Mouse (Mus musculus): Measurements from ENCODE around the gene Mroh8. TPM values are rescaled to one million over a fixed set of nuclear protein-coding genes. Genes with fewer than 3 reads are reported as not detected.
"Not testable (repeated sequence)": the region's sequence is repeated elsewhere in the genome, so short reads cannot be mapped to it uniquely, and the experiment has no call there.

Gene Mroh8
- polyA plus RNA-seq, 1 experiment, result not detected

DNA sequence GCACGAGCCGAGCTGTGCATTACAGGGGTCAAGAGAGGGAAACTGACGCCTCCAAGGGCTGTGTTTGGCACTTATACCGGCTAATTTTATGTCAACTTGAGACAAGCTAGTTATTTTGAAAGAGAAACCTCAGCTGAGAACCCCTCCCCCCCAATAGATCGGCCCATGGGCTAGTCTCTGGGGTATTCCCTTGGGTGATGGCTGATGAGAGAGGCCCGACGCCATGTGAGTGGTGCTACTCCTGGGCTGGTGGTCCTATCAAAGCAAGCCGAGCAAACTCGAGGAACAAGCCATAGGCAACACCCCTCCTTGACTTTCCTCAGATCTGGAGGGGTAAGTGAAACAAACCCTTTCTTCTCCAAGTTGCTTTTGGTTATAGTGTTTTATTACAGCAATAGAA is 16.8 kb downstream of the Mroh8 start:
- TF ChIP-seq TAL1 (IDR thresholded peaks at IDR 0.05; ENCODE audit: low read length) (no peak), GATA1 (IDR thresholded peaks at IDR 0.05; ENCODE audit: low read length) (no peak)

GRCm38 (mm10) chr2:157261930-157262329 is 17.4 kb downstream of the Mroh8 start:
- no peak overlapping the region for H3K4me3 ChIP-seq (replicated peaks)
- no peak for TF ChIP-seq GATA1 (IDR thresholded peaks at IDR 0.05; ENCODE audit: low read length)
- TF ChIP-seq TAL1 (IDR thresholded peaks at IDR 0.05; ENCODE audit: low read length), result no peak
- H3K36me3 ChIP-seq (ENCODE audit: control insufficient read depth), result no peaks in the 10 kb centered on the region
- peaks cover 2% of the 10 kb centered on the region; the same call in 1 of the 2 replicates for H3K27me3 ChIP-seq (ENCODE audit: control insufficient read depth)
- peaks cover 6% of the 10 kb centered on the region for H3K4me1 ChIP-seq (ENCODE audit: control insufficient read depth)
- no peaks in the 10 kb centered on the region for H3K9me3 ChIP-seq (ENCODE audit: control insufficient read depth, low read length)

More for the DNA sequence above, 16.8 kb downstream of the Mroh8 start:
- Histone ChIP-seq H3K27me3 (ENCODE audit: control insufficient read depth) (peaks cover 2% of the 10 kb centered on the region; the same call in 1 of the 2 replicates), H3K4me1 (ENCODE audit: control insufficient read depth) (peaks cover 6% of the 10 kb centered on the region), H3K4me3 (replicated peaks) (no peak overlapping the region), H3K9me3 (ENCODE audit: control insufficient read depth, low read length) (no peaks in the 10 kb centered on the region), H3K36me3 (ENCODE audit: control insufficient read depth) (no peaks in the 10 kb centered on the region)

GRCm38 (mm10) chr2:157259720-157260119 is 19.6 kb downstream of the Mroh8 start:
- Histone ChIP-seq H3K4me3 (replicated peaks) (no peak overlapping the region), H3K9me3 (ENCODE audit: control insufficient read depth, low read length) (no peaks in the 10 kb centered on the region), H3K4me1 (ENCODE audit: control insufficient read depth) (peaks cover 6% of the 10 kb centered on the region), H3K27me3 (ENCODE audit: control insufficient read depth) (no peaks in the 10 kb centered on the region), H3K36me3 (ENCODE audit: control insufficient read depth) (no peaks in the 10 kb centered on the region)
- TF ChIP-seq GATA1 (IDR thresholded peaks at IDR 0.05; ENCODE audit: low read length), result no peak

DNA sequence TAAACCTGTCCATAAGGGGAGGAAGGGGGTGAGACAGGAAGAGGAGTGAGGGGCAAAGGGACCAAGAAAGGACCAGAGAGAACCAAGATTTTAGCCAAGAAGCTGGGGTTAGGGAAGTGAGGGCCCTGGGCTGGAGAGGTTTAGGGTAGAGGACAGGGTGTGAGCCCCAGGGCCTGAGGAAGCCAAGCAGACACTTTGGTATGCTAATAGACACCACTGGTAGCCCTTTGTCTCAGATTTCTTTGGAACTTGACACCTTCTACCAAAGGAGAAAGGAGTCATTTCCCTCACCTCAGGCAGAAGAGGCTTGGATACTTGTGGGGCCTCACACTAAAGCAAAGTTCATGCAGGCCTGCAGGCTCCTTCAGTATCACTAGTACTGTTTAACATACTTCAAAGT is 31.2 kb downstream of the Mroh8 start:
- Histone ChIP-seq H3K9me3 (ENCODE audit: control insufficient read depth, low read length) (no peaks in the 10 kb centered on the region), H3K36me3 (ENCODE audit: control insufficient read depth) (no peaks in the 10 kb centered on the region), H3K4me1 (ENCODE audit: control insufficient read depth) (no peaks in the 10 kb centered on the region), H3K4me3 (replicated peaks) (no peak overlapping the region), H3K27me3 (ENCODE audit: control insufficient read depth) (no peaks in the 10 kb centered on the region)
- no peak for TF ChIP-seq GATA1 (IDR thresholded peaks at IDR 0.05; ENCODE audit: low read length)
- TF ChIP-seq TAL1 (IDR thresholded peaks at IDR 0.05; ENCODE audit: low read length), result no peak

DNA sequence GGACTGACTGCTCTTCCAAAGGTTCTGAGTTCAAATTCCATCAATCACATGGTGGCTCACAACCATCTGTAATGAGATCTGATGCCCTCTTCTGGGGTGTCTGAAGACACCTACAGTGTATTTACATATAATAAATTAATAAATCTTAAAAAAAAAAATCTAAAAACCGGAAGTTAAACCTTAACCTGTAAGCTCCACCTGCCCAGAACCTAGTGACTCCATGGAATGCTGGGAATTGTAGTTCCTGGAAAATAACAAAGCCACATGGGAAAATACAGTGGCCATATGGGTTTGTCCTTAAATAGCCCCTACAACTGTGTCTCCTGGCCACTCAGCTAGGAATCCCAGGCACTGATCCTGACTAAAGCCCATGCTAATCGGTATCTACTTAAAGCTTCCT is 33.7 kb downstream of the Mroh8 start:
- no peaks in the 10 kb centered on the region for H3K4me1 ChIP-seq (ENCODE audit: control insufficient read depth)
- TF ChIP-seq GATA1 (IDR thresholded peaks at IDR 0.05; ENCODE audit: low read length) (no peak), TAL1 (IDR thresholded peaks at IDR 0.05; ENCODE audit: low read length) (no peak)
- H3K9me3 ChIP-seq (ENCODE audit: control insufficient read depth, low read length), result no peaks in the 10 kb centered on the region
- no peak overlapping the region for H3K4me3 ChIP-seq (replicated peaks)
- H3K36me3 ChIP-seq (ENCODE audit: control insufficient read depth), result no peaks in the 10 kb centered on the region
- H3K27me3 ChIP-seq (ENCODE audit: control insufficient read depth), result no peaks in the 10 kb centered on the region

DNA sequence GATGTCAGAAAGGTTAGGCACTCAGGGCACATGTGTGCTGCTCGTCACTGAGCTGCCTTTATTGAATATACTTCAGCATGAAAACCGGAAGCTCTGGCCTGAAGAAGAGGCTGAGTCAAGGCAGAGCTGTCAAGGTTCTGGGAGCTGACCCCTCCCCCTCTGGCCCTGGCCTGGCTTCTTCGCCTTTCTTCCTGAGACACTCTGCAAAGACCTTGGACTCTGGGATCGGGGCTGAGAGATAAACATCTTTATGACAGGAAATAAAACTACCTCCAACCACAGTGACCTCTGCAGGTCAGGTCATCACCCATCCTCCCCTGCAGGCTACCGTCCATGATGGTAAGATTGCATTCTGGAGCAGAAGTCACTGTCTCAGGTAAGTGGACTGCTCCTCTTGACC is 34.3 kb downstream of the Mroh8 start:
- no peak for TF ChIP-seq TAL1 (IDR thresholded peaks at IDR 0.05; ENCODE audit: low read length)
- TF ChIP-seq GATA1 (IDR thresholded peaks at IDR 0.05; ENCODE audit: low read length), result no peak
- Histone ChIP-seq H3K27me3 (ENCODE audit: control insufficient read depth) (no peaks in the 10 kb centered on the region), H3K4me3 (replicated peaks) (no peak overlapping the region), H3K9me3 (ENCODE audit: control insufficient read depth, low read length) (no peaks in the 10 kb centered on the region), H3K4me1 (ENCODE audit: control insufficient read depth) (no peaks in the 10 kb centered on the region), H3K36me3 (ENCODE audit: control insufficient read depth) (no peaks in the 10 kb centered on the region)

DNA sequence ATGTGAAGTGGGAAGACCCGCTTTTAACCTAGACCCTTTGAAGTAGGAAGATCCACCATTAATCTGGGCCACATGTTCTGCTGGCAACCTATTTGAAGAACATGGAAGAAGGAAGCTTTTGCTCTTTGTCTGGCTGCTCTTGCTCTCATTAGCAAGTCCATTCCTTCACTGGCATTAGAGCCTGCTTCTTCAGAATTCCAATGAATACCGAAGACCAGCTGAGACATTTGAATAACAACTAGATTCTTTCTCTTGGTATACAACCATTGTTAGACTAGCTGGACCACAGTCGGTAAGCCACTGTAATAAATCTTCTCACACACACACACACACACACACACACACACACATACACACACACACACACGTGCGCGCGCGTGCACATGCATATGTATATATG is 43.4 kb downstream of the Mroh8 start:
- no peaks in the 10 kb centered on the region for H3K36me3 ChIP-seq (ENCODE audit: control insufficient read depth)
- H3K4me3 ChIP-seq (replicated peaks), result no peak overlapping the region
- no peaks in the 10 kb centered on the region for H3K4me1 ChIP-seq (ENCODE audit: control insufficient read depth)
- no peaks in the 10 kb centered on the region for H3K9me3 ChIP-seq (ENCODE audit: control insufficient read depth, low read length)
- no peaks in the 10 kb centered on the region for H3K27me3 ChIP-seq (ENCODE audit: control insufficient read depth)
- TF ChIP-seq GATA1 (IDR thresholded peaks at IDR 0.05; ENCODE audit: low read length) (no peak), TAL1 (IDR thresholded peaks at IDR 0.05; ENCODE audit: low read length) (no peak)

GRCm38 (mm10) chr2:157221916-157222315 is 57.4 kb downstream of the Mroh8 start:
- not testable (repeated sequence) for H3K36me3 ChIP-seq (ENCODE audit: control insufficient read depth); H3K27me3 ChIP-seq (ENCODE audit: control insufficient read depth); H3K9me3 ChIP-seq (ENCODE audit: control insufficient read depth, low read length); H3K4me1 ChIP-seq (ENCODE audit: control insufficient read depth); H3K4me3 ChIP-seq (replicated peaks)

- Histone ChIP-seq H3K4me3 (replicated peaks) (no peak overlapping the region), H3K36me3 (ENCODE audit: control insufficient read depth) (no peaks in the 10 kb centered on the region), H3K4me1 (ENCODE audit: control insufficient read depth) (no peaks in the 10 kb centered on the region), H3K9me3 (ENCODE audit: control insufficient read depth, low read length) (no peaks in the 10 kb centered on the region), H3K27me3 (ENCODE audit: control insufficient read depth) (0 out of 2 replicates have a peak, but pooled peaks cover 2% of the 10 kb centered on the region)
- no peak for TF ChIP-seq TAL1 (IDR thresholded peaks at IDR 0.05; ENCODE audit: low read length)
- no peak for TF ChIP-seq GATA1 (IDR thresholded peaks at IDR 0.05; ENCODE audit: low read length)
Measured at GRCm38 (mm10) chr2:157220108-157220507, 59.2 kb downstream of the Mroh8 start.

DNA sequence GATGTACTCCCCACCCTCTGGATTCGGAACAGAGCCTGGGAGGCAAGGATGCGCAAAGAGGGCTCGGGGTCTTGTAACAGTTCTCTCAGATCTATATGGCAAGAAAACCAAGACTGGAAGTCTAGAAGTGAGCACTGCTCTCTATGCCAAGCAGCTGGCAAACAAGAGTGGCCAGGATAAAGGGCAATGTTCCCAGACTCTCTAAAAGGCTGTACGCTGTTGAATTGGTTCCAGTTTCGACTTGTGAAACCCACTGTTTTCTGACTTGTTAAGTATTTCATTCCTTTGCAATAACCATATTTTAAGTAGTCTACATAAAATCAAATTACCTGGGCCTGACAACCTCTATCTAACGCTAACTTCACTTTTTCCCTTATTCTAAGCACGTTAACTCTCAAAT is 67.6 kb downstream of the Mroh8 start:
- no peaks in the 10 kb centered on the region; the same call in none of the 2 replicates for H3K36me3 ChIP-seq (ENCODE audit: control insufficient read depth)
- peaks cover 2% of the 10 kb centered on the region; the same call in 1 of the 2 replicates for H3K9me3 ChIP-seq (ENCODE audit: control insufficient read depth, low read length)
- no peaks in the 10 kb centered on the region for H3K4me1 ChIP-seq (ENCODE audit: control insufficient read depth)
- TF ChIP-seq TAL1 (IDR thresholded peaks at IDR 0.05; ENCODE audit: low read length) (no peak), GATA1 (IDR thresholded peaks at IDR 0.05; ENCODE audit: low read length) (no peak)
- peaks cover 3% of the 10 kb centered on the region; the same call in 1 of the 2 replicates for H3K27me3 ChIP-seq (ENCODE audit: control insufficient read depth)
- H3K4me3 ChIP-seq (replicated peaks), result no peak overlapping the region

All from erythroblast, embryonic 14.5 days (primary cell).